Mouse (Mus musculus): Measurements from ENCODE around the gene Golph3. TPM values are rescaled to one million over a fixed set of nuclear protein-coding genes. Genes with fewer than 3 reads are reported as not detected.

Gene Golph3
- polyA plus RNA-seq, 1 experiment from 2014 or later, result 91.9 TPM

DNA sequence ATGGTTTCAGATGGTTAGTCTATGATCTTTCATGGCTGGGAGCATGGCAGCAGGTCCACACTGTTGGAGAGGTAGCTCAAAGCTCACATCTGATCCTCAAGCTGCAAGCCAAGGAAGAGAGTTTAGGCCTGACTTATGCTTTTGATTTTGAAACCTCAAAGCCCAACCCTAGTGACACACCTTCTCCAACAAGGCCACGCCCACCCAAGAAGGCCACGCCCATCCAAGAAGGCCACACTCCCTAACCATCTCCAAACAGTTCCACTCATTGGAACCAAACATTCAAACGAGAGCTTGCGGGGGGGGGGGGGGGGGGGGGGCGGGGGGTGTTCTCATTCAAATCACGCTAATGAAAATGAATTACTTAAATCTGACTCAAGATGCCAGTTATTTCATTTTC, 19.5 kb upstream of the Golph3 start:
- no peaks in the 10 kb centered on the region for H3K36me3 ChIP-seq
- ATAC-seq (ENCODE audit: low FRiP score, low read depth), result no peak
- H3K4me3 ChIP-seq, result no peak overlapping the region
- no peaks in the 10 kb centered on the region for H3K27me3 ChIP-seq
- no peak overlapping the region for H3K27ac ChIP-seq
- 81% methylated on average over 4 of the region's 6 CpGs for WGBS
- no peak overlapping the region for H3K4me2 ChIP-seq (replicated peaks)
- H3K9ac ChIP-seq, result no peak overlapping the region
- H3K4me1 ChIP-seq, result no peaks in the 10 kb centered on the region
- no peaks in the 10 kb centered on the region for H3K9me3 ChIP-seq

DNA sequence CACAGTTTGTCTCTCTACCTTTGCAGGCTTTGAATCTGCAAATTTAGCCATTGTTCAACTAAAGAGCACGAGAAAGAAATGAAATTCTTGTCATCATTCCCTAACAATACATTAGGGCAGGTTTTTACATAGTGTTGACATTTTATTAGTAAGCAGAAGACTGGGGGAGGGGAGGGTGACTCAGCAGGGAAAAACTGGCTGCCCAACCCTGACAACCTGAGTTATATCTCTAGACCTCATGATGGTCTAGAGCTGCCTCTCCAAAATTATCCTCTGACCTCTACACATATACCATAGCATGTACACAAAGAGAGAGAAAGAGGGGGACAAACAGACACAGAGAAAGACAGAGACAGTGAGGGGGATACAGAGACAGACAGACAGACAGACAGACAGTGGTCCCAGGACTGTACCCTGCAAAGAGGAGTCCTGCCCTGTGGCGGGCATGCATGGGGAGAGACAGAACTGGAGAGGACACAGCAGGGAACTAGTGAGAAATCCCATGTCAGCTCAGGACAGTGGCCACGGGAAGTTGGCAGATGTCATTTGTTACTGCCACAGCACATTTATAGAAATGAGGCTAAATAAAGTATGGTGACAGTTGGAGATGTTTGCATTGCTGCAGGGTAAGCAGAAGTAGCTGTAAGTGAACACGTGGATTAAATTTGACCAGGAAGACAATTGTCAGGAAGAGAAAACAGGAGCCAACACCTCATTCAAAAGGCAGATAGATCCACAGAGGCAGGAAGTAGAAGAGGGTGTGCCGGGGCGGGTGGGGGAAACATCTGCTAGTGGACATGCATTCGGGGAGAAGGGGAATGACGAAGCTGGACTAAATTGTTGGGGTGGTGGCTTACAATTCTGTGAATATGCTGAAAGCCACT, 14.8 kb upstream of the Golph3 start:
- 52% methylated on average over 8 of the region's 8 CpGs for WGBS
- H3K4me2 ChIP-seq (replicated peaks), result no peak overlapping the region
- no peak overlapping the region for H3K27ac ChIP-seq
- no peak for ATAC-seq (ENCODE audit: low FRiP score, low read depth)
- H3K4me1 ChIP-seq, result no peaks in the 10 kb centered on the region
- H3K36me3 ChIP-seq, result no peaks in the 10 kb centered on the region
- no peaks in the 10 kb centered on the region for H3K27me3 ChIP-seq
- no peak overlapping the region for H3K9ac ChIP-seq
- no peaks in the 10 kb centered on the region for H3K9me3 ChIP-seq
- no peak overlapping the region for H3K4me3 ChIP-seq

DNA sequence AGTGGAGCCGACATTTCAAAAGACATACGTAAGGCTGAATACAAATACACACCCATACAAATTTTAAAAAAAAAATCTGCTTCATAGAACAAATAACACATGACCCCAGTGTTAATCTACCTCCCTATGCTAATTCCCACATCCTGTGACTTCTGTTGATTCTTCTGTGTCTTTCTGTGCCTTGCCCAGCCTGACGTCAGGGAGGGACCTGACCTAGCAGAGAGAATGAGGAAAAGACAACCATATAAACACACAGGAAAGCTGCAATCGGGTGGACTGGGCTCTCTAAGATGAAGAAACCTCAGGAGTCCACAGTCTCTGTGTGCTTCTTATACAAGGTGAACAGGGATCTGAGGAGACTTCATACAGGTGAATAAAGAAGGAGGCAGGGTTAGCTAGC, 14.1 kb upstream of the Golph3 start:
- no peak for ATAC-seq (ENCODE audit: low FRiP score, low read depth)
- Histone ChIP-seq H3K27me3 (no peaks in the 10 kb centered on the region), H3K4me1 (no peaks in the 10 kb centered on the region), H3K9me3 (no peaks in the 10 kb centered on the region), H3K36me3 (no peaks in the 10 kb centered on the region), H3K4me2 (replicated peaks) (no peak overlapping the region), H3K27ac (no peak overlapping the region), H3K4me3 (no peak overlapping the region), H3K9ac (no peak overlapping the region)
- 80% methylated on average over 4 of the region's 4 CpGs for WGBS

DNA sequence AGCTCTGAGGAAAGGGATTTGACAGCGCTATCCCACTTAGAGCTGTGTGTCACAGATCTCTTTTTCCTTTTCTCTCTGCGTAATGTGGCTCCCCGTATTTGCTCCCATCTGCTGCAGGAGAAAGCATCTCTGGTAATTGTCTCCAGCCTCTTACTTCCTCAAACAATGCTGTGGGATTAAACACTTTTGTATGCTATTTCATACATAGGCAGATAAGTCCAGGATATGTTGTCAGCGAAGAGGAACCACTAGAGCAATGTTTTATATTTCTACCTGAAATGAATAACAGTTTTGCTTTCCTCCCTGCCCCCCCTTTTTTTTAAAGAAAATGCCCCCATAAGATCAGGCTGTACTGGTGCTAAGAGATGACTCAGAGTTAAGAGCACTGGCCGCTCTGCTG, 12.7 kb upstream of the Golph3 start:
- H3K4me3 ChIP-seq, result no peak overlapping the region
- WGBS, result 84% methylated on average over 5 of the region's 5 CpGs
- no peak for ATAC-seq (ENCODE audit: low FRiP score, low read depth)
- H3K36me3 ChIP-seq, result no peaks in the 10 kb centered on the region
- no peak overlapping the region for H3K9ac ChIP-seq
- H3K9me3 ChIP-seq, result no peaks in the 10 kb centered on the region
- H3K27me3 ChIP-seq, result no peaks in the 10 kb centered on the region
- no peak overlapping the region for H3K4me2 ChIP-seq (replicated peaks)
- no peak overlapping the region for H3K27ac ChIP-seq
- H3K4me1 ChIP-seq, result no peaks in the 10 kb centered on the region

DNA sequence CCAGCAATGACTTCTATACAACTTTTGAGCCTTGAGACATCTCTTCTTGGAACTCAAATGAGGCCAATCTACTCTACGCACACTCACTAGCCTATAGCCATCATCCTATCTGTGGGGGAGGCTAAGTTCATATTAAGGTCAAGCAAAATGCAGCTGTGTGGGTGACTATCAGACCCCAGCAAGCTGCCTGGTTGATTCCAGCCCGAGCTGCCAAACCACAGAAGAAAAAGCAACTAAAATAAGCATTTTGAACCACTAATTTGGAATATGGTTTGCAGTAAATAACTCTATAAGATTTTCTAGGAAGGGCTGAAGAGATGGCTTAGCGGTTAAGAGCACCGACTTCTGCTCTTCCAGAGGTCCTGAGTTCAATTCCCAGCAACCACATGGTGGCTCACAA, 10.6 kb upstream of the Golph3 start:
- WGBS, result 86% methylated on average over 4 of the region's 4 CpGs
- H3K4me3 ChIP-seq, result no peak overlapping the region
- no peaks in the 10 kb centered on the region for H3K4me1 ChIP-seq
- no peaks in the 10 kb centered on the region for H3K9me3 ChIP-seq
- no peaks in the 10 kb centered on the region for H3K27me3 ChIP-seq
- no peak for ATAC-seq (ENCODE audit: low FRiP score, low read depth)
- H3K36me3 ChIP-seq, result no peaks in the 10 kb centered on the region
- no peak overlapping the region for H3K27ac ChIP-seq
- H3K4me2 ChIP-seq (replicated peaks), result no peak overlapping the region
- no peak overlapping the region for H3K9ac ChIP-seq

DNA sequence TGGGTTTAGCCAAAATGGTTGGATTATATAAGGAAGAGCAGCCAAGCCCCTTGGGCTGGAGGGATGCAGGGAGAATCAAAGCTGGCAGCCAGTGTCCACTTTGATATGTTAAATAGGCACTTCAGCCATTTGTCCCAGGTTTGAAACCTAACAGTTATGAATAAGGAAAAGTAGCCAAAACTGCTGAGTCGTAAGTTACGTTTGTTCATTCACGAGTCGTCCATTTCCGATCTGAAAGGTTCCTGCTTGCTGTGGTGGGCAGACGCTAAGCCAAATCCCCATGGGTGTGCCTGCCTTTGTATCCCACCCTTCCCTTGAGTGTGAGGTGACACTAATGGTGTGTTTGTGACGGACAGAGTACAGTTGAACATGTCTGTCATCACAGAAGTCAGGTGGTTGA, 9.8 kb upstream of the Golph3 start:
- no peak for ATAC-seq (ENCODE audit: low FRiP score, low read depth)
- Histone ChIP-seq H3K9me3 (no peaks in the 10 kb centered on the region), H3K27ac (no peak overlapping the region), H3K9ac (no peak overlapping the region), H3K36me3 (no peaks in the 10 kb centered on the region), H3K4me3 (no peak overlapping the region), H3K4me2 (replicated peaks) (no peak overlapping the region), H3K4me1 (no peaks in the 10 kb centered on the region), H3K27me3 (no peaks in the 10 kb centered on the region)
- WGBS, result 83% methylated on average over 7 of the region's 7 CpGs

DNA sequence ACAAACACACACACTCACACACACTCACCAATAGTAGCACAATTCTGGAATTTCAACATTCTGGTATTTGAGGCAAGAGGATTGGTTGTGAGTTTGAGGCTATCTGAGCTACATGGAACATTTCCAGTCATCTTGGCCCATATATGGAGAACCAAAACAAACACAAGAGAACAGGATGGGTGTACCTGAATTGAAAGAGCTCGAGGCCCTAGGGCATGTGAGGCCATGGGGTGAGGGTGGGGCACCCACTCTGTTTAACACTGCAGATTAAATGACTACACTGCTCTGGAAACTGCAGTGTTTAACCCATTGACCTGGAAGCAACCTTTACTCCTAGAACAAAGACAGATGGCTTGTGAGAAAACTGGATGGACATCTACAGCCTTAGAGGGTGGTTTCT, 8.0 kb upstream of the Golph3 start:
- 34% methylated on average over 1 of the region's 1 CpGs for WGBS
- H3K4me3 ChIP-seq, result no peak overlapping the region
- ATAC-seq (ENCODE audit: low FRiP score, low read depth), result no peak

DNA sequence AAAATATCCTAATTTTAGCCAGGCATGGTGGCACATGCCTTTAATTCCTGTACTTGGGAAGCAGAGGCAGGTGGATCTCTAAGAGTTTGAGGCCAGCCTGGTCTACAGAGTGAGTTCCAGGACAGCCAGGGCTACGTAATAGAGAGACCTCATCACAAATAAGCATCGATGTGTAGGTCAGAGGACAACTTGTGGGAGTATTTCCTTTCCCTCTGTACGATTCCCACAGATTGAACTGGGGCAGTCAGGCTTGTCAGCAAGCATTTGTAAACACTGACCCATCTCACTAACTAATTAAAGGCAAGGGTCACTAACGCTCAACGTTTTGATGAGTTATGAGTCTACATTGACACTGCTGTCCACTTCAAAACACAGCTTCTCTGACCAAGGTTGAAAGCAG, 6.7 kb upstream of the Golph3 start:
- no peak overlapping the region for H3K9ac ChIP-seq
- no peak overlapping the region for H3K4me3 ChIP-seq
- H3K4me2 ChIP-seq (replicated peaks), result no peak overlapping the region
- no peaks in the 10 kb centered on the region for H3K9me3 ChIP-seq
- no peaks in the 10 kb centered on the region for H3K4me1 ChIP-seq
- 81% methylated on average over 5 of the region's 5 CpGs for WGBS
- no peaks in the 10 kb centered on the region for H3K36me3 ChIP-seq
- ATAC-seq (ENCODE audit: low FRiP score, low read depth), result no peak
- no peak overlapping the region for H3K27ac ChIP-seq
- H3K27me3 ChIP-seq, result no peaks in the 10 kb centered on the region; the same call in 1 of the 2 replicates

More for the DNA sequence above, 8.0 kb upstream of the Golph3 start:
- Histone ChIP-seq H3K9me3 (no peaks in the 10 kb centered on the region), H3K27me3 (no peaks in the 10 kb centered on the region; the same call in 1 of the 2 replicates), H3K4me1 (no peaks in the 10 kb centered on the region), H3K27ac (no peak overlapping the region), H3K36me3 (no peaks in the 10 kb centered on the region), H3K9ac (no peak overlapping the region), H3K4me2 (replicated peaks) (no peak overlapping the region)

DNA sequence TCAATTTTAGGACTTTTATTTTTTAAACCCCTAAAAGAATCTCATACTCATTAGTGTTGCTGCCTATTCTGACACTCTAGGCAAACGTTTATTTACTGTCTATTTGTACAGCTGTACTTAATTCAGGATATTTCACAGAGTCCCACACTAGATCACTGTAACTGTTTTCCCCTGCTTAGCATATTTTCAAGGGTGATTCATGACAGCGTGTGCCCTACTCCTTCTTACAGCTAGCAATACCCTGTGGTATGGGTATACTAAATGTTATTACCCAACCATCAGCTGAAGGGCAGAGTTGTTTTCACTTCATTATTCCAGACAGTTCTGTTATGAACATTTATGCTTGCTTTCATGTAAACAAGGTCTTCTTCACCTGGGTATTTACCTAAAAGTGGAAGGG, 5.3 kb upstream of the Golph3 start:
- H3K9me3 ChIP-seq, result no peaks in the 10 kb centered on the region
- H3K36me3 ChIP-seq, result no peaks in the 10 kb centered on the region
- no peak for ATAC-seq (ENCODE audit: low FRiP score, low read depth)
- H3K27ac ChIP-seq, result no peak overlapping the region
- WGBS, result 56% methylated on average over 2 of the region's 2 CpGs
- no peak overlapping the region for H3K4me2 ChIP-seq (replicated peaks)
- no peaks in the 10 kb centered on the region for H3K4me1 ChIP-seq
- H3K4me3 ChIP-seq, result no peak overlapping the region
- peaks cover 4% of the 10 kb centered on the region; the same call in 1 of the 2 replicates for H3K27me3 ChIP-seq
- H3K9ac ChIP-seq, result no peak overlapping the region

DNA sequence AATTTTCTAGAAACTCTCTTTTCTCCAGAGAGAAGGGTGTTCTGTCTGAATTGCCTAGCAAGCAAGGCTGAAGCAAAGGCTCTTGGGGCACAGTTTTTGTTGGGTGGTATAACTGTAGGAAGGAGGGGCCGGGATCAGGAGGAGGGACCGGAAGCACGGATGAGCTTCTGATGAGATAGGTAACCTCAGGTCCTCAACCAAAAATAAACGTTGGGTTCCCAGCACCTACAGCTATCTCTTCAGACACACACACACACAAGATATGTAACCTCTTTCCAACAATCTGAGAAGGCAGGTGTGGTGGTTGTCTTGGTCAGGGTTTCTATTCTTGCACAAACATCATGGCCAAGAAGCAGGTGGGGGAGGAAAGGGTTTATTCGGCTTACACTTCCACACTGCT, 4.0 kb upstream of the Golph3 start:
- no peaks in the 10 kb centered on the region for H3K9me3 ChIP-seq
- peaks cover 4% of the 10 kb centered on the region; the same call in 1 of the 2 replicates for H3K27me3 ChIP-seq
- ATAC-seq (ENCODE audit: low FRiP score, low read depth), result no peak
- no peak overlapping the region for H3K4me3 ChIP-seq
- no peak overlapping the region for H3K9ac ChIP-seq
- no peaks in the 10 kb centered on the region for H3K36me3 ChIP-seq
- no peak overlapping the region for H3K4me2 ChIP-seq (replicated peaks)
- no peaks in the 10 kb centered on the region for H3K4me1 ChIP-seq
- no peak overlapping the region for H3K27ac ChIP-seq
- WGBS, result 84% methylated on average over 5 of the region's 5 CpGs

DNA sequence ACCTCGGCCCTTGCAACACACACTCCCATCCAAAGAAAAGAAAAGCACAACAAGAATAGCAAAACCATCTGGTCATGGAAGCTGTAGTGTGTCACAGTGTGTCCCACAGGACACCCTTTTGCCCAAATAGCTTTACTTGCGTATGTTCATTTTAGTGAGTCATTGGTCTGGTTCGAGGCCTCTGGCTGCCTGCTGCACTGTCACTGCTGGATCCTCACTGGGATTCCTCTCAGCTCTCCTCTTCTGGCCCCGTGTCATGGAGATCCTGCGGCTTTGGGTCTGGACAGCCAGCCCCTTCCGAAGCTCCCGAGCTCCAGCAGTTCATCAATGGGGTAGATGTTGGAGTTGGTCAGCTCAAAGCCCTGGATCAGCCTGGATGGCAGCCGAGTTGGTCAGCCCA, 2.8 kb upstream of the Golph3 start:
- Histone ChIP-seq H3K27me3 (peaks cover 4% of the 10 kb centered on the region; the same call in 1 of the 2 replicates), H3K9me3 (no peaks in the 10 kb centered on the region), H3K4me2 (replicated peaks) (no peak overlapping the region), H3K4me1 (peaks cover 7% of the 10 kb centered on the region), H3K9ac (no peak overlapping the region), H3K4me3 (no peak overlapping the region), H3K27ac (no peak overlapping the region), H3K36me3 (no peaks in the 10 kb centered on the region)
- WGBS, result 81% methylated on average over 8 of the region's 8 CpGs
- no peak for ATAC-seq (ENCODE audit: low FRiP score, low read depth)

DNA sequence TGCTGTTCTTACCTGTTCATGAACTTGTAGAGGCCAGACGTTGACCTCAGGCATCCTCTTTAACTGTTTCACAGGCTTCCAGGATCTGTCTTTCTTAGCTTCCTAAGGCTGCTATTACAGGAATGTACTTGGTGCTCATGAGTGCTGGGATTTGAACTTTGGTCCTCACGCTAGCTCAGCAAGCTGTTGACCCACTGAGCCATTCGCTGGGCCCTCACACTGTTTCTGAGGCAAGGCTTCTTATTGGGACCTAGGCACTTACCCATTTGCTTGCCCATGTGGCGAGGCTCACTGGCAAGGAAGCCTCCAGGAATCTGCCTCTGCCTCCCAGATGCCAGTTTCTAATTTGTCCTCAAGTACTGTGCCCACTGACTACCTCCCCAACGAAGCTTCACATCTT, 1.4 kb upstream of the Golph3 start:
- 40% methylated on average over 5 of the region's 5 CpGs for WGBS
- peak overlapping the region; percentile 65 for H3K4me2 ChIP-seq (replicated peaks)
- peak overlapping the region; percentile 100; the same call in 1 of the 2 replicates for H3K4me3 ChIP-seq
- H3K27me3 ChIP-seq, result peaks cover 4% of the 10 kb centered on the region; the same call in 1 of the 2 replicates
- ATAC-seq (ENCODE audit: low FRiP score, low read depth), result no peak
- no peaks in the 10 kb centered on the region for H3K9me3 ChIP-seq
- H3K36me3 ChIP-seq, result no peaks in the 10 kb centered on the region
- 0 out of 2 replicates have a peak overlapping the region, but pooled peaks have one; percentile 99 for H3K9ac ChIP-seq
- H3K4me1 ChIP-seq, result peaks cover 17% of the 10 kb centered on the region
- no peak overlapping the region for H3K27ac ChIP-seq

All from limb, embryonic 13.5 days (tissue).